Mouse (Mus musculus) liver, embryonic 12.5 days (tissue): ENCODE measurements around the gene Ganc. TPM values are rescaled to one million over a fixed set of nuclear protein-coding genes. Genes with fewer than 3 reads are reported as not detected.

Source experiments
- ATAC-seq: fragments of 200-750 bp; cut with Nextera tagmentation; 2 replicates; pipeline ENCODE4 v1.8.0; 2017; ENCODE audit warnings: moderate number of reproducible peaks, mild to moderate bottlenecking, moderate library complexity
- H3K27ac ChIP-seq: fragments of 300-500 bp; sonication (generic); 2 replicates; pipeline ENCODE4 v1.5.1; 2016; ENCODE audit warnings: mild to moderate bottlenecking
- H3K27me3 ChIP-seq: fragments of 300-500 bp; sonication (generic); replicated peaks from 2 replicates; pipeline ENCODE4 v1.6.1; 2016; ENCODE audit warnings: mild to moderate bottlenecking, moderate library complexity
- H3K36me3 ChIP-seq: fragments of 300-500 bp; sonication (generic); 2 replicates; pipeline ENCODE4 v1.6.1; 2016; ENCODE audit warnings: mild to moderate bottlenecking, moderate library complexity
- H3K4me1 ChIP-seq: fragments of 300-500 bp; sonication (generic); 2 replicates; pipeline ENCODE4 v1.6.1; 2016
- H3K4me2 ChIP-seq: fragments of 300-500 bp; sonication (generic); 2 replicates; pipeline ENCODE4 v1.6.1; 2016; ENCODE audit warnings: mild to moderate bottlenecking, moderate library complexity
- H3K4me3 ChIP-seq: fragments of 300-500 bp; sonication (generic); 2 replicates; pipeline ENCODE4 v1.5.1; 2016; ENCODE audit warnings: mild to moderate bottlenecking, moderate library complexity
- H3K9ac ChIP-seq: fragments of 300-500 bp; sonication (generic); 2 replicates; pipeline ENCODE4 v1.6.1; 2016; ENCODE audit warnings: mild to moderate bottlenecking, moderate library complexity
- H3K9me3 ChIP-seq: fragments of 300-500 bp; sonication (generic); replicated peaks from 2 replicates; pipeline ENCODE4 v1.6.1; 2016; ENCODE audit warnings: mild to moderate bottlenecking, moderate library complexity
- WGBS: fragments of 180-500 bp; shearing (Covaris S2); methylation state at CpG from one replicate; pipeline ENCODE4 v1.1.7; 2016; ENCODE audit not compliant: insufficient replicate concordance; 5-methylcytosine and 5-hydroxymethylcytosine counted together
- polyA plus RNA-seq: library from polyadenylated mRNA; unstranded; fragments of >200 nt; fragmentation: Nextera tagmentation; extraction: Ambion mirVana; gene quantifications from 2 replicates; pipeline ENCODE4 v1.2.1, GENCODE M21; 2016

The Ganc gene
- polyA plus RNA-seq, 1 experiment from 2014 or later: 5.0 TPM

DNA sequence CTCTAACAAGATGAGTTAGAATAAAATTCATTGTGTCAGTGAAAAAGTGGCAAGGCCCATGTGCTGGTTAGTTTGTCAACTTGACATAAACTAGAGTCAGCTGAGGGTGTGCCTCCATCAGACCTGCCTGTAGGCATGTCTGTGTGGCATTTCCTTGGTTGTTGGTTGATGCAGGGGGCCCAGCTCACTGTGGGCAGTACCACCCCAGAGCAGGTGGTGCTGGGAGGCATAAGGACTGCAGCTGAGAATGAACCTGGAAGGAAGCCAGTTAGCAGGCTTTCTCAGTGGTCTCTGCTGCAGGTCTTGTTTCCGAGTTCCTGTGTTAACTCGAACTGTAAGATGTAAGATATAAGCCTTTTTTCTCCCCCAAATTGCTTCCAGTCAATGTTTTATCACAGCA lies 51.3 kb downstream of the Ganc start:
- Histone ChIP-seq H3K4me1 (no peaks in the 10 kb centered on the region), H3K9me3 (no peaks in the 10 kb centered on the region), H3K9ac (no peak overlapping the region), H3K27me3 (no peaks in the 10 kb centered on the region), H3K4me2 (no peak overlapping the region), H3K4me3 (no peak overlapping the region), H3K27ac (no peak overlapping the region), H3K36me3 (no peaks in the 10 kb centered on the region)
- ATAC-seq: no peak
- 46% methylated on average over 2 of the region's 2 CpGs for WGBS

DNA sequence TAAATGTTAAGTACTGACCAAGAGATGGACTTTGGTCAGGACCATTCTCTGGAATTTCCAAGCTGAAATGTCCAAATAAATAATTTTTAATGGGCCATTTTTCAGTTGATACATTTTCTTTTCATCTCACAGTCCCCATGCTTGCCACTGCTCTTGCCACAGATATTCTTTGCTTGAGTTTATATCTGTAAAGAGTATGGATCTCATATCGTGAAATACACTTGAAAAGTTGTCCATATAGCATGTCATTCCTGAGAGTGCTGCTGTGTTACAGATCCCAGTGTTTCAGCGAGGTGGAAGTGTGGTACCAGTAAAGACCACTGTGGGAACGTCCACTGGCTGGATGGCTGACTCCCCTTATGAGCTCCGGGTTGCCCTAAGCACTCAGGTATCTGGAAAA lies 52.0 kb downstream of the Ganc start, which contains the start of gene Capn3:
TSS of gene Capn3 (plus strand) at position 301 of the 400 bp plus-strand sequence.
- Histone ChIP-seq H3K27me3 (no peaks in the 10 kb centered on the region), H3K9ac (no peak within 1 kb of the TSS), H3K4me1 (no peaks in the 10 kb centered on the region), H3K27ac (no peak within 1 kb of the TSS), H3K36me3 (no peaks in the 10 kb centered on the region), H3K4me3 (no peak within 1 kb of the TSS), H3K9me3 (no peaks in the 10 kb centered on the region), H3K4me2 (no peak within 1 kb of the TSS)
- no peak for ATAC-seq
- 59% methylated on average over 4 of the region's 4 CpGs for WGBS

DNA sequence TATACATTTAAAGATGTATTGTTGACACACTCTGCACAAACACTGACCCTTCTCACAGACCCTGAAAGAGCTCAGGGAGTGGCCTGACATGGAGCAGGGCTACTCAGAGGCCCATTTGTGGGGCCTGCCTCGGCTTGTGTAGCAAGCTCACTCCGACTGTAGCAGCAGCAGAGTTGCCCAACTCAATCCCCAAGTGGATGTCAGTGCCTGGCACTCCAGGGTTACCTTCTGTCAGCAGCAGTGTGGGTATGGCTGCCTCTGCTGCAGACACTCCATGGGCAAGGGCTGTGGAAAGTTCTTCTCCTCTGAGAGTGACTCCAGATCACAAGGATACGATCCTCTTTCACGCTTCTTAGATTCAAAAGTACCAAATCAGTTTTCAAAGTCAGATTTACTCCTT lies 56.5 kb downstream of the Ganc start:
- Histone ChIP-seq H3K4me2 (no peak overlapping the region), H3K36me3 (no peaks in the 10 kb centered on the region), H3K27me3 (no peaks in the 10 kb centered on the region), H3K9me3 (no peaks in the 10 kb centered on the region), H3K27ac (no peak overlapping the region), H3K9ac (no peak overlapping the region), H3K4me1 (peaks cover 2% of the 10 kb centered on the region; the same call in 1 of the 2 replicates), H3K4me3 (no peak overlapping the region)
- ATAC-seq: no peak
- WGBS: 77% methylated on average over 4 of the region's 4 CpGs

DNA sequence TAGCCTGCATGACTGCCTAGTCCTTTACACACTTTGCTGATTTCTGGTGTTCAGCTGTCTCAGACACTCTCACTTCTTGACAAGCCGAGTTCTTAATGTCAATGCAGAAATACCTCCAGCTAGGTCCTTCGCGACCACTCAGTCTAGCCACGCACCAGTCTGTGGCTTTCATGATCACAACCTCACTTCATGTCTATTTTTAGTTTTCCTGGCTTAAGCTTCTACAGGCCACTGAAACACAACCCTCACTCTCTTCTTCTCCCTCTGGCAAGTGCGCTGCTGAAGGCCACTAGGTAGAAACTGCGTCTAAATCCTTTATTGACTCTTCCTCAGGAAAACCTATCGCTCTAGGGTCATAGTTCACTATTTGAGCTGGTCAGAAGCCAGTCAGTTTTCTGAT lies 59.6 kb downstream of the Ganc start:
- no peak for ATAC-seq
- Histone ChIP-seq H3K27ac (no peak overlapping the region), H3K9me3 (no peaks in the 10 kb centered on the region), H3K9ac (no peak overlapping the region), H3K4me2 (no peak overlapping the region), H3K27me3 (no peaks in the 10 kb centered on the region), H3K4me3 (no peak overlapping the region), H3K4me1 (peaks cover 5% of the 10 kb centered on the region; the same call in 1 of the 2 replicates), H3K36me3 (no peaks in the 10 kb centered on the region)
- 43% methylated on average over 7 of the region's 7 CpGs for WGBS

DNA sequence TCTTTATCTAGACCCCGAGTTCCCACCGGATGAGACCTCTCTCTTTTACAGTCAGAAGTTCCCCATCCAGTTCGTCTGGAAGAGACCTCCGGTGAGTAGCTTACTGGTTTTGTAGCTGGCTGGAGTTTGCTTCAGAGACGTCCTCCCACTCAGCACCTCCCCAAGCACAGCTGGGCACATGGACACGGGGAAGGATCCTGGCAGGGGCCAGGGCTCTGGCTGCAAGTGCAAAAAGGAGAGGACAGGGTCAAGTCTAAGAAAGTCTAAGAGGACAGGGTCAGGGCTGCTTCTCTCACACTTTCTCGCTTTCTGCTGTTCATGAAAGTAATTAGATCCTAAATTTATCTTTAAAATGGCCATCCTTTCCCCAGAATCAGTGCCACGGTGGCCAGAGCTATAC lies 60.4 kb downstream of the Ganc start:
- no peak for ATAC-seq
- Histone ChIP-seq H3K36me3 (no peaks in the 10 kb centered on the region), H3K4me1 (peaks cover 5% of the 10 kb centered on the region; the same call in 1 of the 2 replicates), H3K9ac (no peak overlapping the region), H3K27me3 (no peaks in the 10 kb centered on the region), H3K9me3 (no peaks in the 10 kb centered on the region), H3K27ac (no peak overlapping the region), H3K4me3 (no peak overlapping the region), H3K4me2 (no peak overlapping the region)
- WGBS: 53% methylated on average over 8 of the region's 8 CpGs

DNA sequence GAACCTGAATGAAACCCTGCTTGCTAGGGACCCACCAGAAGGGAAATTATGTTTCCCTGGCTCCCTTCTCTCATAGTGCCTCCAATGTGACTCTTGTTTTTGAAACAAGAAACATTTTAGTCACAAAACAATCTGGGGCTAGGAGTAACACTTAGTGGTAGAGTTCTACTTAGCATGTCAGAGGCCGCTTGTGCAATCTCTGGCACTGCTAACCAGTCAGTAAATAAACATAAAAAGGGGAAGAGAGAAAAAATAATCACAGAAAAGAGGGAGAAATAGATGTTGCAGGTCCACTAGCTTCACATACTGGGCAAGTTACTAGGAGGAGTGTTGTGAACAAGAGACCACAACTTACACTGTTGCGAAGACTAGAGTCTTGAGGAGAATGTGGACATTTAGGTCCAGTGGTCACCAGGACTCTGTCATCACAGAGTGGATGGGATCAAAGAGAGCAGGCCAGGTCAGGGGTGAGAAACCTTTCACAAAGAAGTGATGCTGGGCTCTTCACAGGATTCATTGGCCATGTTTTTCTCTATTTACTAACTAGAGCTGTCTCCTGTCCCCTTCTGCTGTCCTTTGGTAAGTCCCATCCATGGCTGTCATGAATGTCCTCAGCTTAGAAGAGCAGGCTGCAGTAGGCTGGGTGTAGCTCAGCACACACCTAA lies 61.2 kb downstream of the Ganc start:
- 0 out of 2 replicates have a peak, but pooled peaks have one; percentile 24 for ATAC-seq
- WGBS: 84% methylated on average over 2 of the region's 2 CpGs

DNA sequence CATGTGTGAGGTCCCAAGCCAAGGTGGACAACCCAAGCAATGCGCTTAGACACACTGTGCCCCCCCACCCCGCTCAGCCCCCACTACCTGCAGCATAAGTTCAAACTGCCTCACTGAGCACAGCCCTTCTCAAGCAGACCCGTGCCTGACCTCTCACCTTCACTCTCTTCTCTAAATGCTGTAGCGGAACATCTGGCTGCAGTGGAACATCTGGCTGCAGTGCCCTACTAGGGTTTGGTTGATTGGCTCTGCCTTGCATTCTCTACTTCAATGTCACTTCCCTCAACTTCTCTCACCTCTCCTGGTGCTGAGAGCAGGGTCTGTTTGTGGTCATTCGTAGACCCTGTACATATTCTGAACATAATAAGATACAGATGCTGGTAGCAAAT lies 61.7 kb downstream of the Ganc start:
- no peak overlapping the region for H3K4me2 ChIP-seq
- H3K4me3 ChIP-seq: no peak overlapping the region
- H3K27ac ChIP-seq: no peak overlapping the region
- WGBS: 69% methylated on average over 5 of the region's 5 CpGs
- ATAC-seq: no peak
- no peaks in the 10 kb centered on the region for H3K27me3 ChIP-seq
- H3K9ac ChIP-seq: no peak overlapping the region
- H3K36me3 ChIP-seq: no peaks in the 10 kb centered on the region
- H3K9me3 ChIP-seq: no peaks in the 10 kb centered on the region
- H3K4me1 ChIP-seq: peaks cover 5% of the 10 kb centered on the region; the same call in 1 of the 2 replicates

More for the DNA sequence above, 61.2 kb downstream of the Ganc start:
- Histone ChIP-seq H3K4me2 (no peak overlapping the region), H3K9ac (no peak overlapping the region), H3K36me3 (no peaks in the 10 kb centered on the region), H3K27me3 (no peaks in the 10 kb centered on the region), H3K9me3 (no peaks in the 10 kb centered on the region), H3K4me1 (peaks cover 5% of the 10 kb centered on the region; the same call in 1 of the 2 replicates), H3K27ac (no peak overlapping the region), H3K4me3 (no peak overlapping the region)

DNA sequence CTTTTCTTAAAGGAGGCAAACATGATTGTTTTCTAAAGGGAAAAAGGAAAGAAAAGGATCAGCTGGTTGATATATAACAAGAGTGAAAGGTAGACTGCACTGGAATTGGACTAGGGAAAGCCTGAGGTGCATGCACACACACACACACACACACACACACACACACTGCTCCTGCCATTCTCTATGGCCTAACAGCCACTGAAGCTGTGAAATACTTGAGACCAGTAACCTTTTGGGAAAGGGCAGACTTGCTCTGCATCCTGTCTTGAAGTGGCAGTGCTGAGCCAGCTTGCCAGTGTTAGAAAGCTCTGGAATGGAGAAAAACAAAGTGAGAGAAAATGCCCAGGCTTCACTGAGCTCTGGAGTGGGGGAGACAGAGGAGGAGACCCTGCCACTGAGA lies 64.3 kb downstream of the Ganc start:
- no peaks in the 10 kb centered on the region for H3K9me3 ChIP-seq
- no peak overlapping the region for H3K9ac ChIP-seq
- peaks cover 5% of the 10 kb centered on the region; the same call in 1 of the 2 replicates for H3K4me1 ChIP-seq
- no peak overlapping the region for H3K4me3 ChIP-seq
- H3K27ac ChIP-seq: no peak overlapping the region
- no peak overlapping the region for H3K4me2 ChIP-seq
- H3K27me3 ChIP-seq: no peaks in the 10 kb centered on the region
- ATAC-seq: no peak
- no peaks in the 10 kb centered on the region for H3K36me3 ChIP-seq

DNA sequence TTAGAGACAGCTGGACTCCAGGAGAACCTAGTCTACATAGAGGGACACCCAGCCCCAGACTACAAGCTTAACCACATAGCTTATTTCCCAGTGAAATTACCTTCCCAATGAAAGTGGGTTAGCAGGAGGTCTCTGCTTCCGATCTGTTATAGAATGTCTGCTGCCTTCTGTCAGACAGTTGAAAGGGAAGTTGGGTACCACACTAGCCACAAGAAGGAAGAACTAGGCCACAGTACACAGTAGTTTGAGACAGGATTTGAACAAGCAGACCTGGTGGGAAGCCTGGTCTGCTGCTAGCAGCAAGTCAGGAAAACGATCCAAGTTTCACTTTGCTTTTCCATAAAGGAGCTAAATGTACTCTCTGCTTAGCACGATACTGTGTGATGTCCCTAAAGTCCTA lies 65.5 kb downstream of the Ganc start:
- no peaks in the 10 kb centered on the region for H3K27me3 ChIP-seq
- no peaks in the 10 kb centered on the region for H3K36me3 ChIP-seq
- WGBS: 45% methylated on average over 3 of the region's 3 CpGs
- H3K4me1 ChIP-seq: peaks cover 5% of the 10 kb centered on the region; the same call in 1 of the 2 replicates
- no peaks in the 10 kb centered on the region for H3K9me3 ChIP-seq
- no peak for ATAC-seq
- no peak overlapping the region for H3K9ac ChIP-seq
- no peak overlapping the region for H3K4me3 ChIP-seq
- no peak overlapping the region for H3K4me2 ChIP-seq
- no peak overlapping the region for H3K27ac ChIP-seq

DNA sequence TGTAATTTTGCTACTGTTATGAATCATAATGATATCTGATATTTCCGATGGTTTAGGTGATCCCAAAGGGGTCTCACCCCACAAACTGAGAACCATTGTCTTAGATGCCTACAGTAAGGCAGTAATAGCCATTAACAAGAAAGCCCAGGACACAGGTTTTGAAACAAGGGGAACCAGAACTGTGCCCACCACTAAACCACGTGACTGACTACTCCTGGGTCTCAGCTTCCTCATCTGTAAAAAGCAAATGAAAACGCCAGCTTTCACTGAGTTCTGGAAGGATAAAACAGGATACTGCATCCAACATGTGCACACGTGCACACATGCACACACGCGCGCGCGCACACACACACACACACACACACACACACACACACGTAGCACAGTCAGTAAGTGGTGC lies 66.0 kb downstream of the Ganc start:
- no peak overlapping the region for H3K4me2 ChIP-seq
- no peak for ATAC-seq
- H3K9ac ChIP-seq: no peak overlapping the region
- H3K9me3 ChIP-seq: no peaks in the 10 kb centered on the region
- WGBS: 67% methylated on average over 10 of the region's 10 CpGs
- no peaks in the 10 kb centered on the region for H3K36me3 ChIP-seq
- H3K27ac ChIP-seq: no peak overlapping the region
- H3K27me3 ChIP-seq: no peaks in the 10 kb centered on the region
- H3K4me3 ChIP-seq: no peak overlapping the region
- H3K4me1 ChIP-seq: peaks cover 5% of the 10 kb centered on the region; the same call in 1 of the 2 replicates

DNA sequence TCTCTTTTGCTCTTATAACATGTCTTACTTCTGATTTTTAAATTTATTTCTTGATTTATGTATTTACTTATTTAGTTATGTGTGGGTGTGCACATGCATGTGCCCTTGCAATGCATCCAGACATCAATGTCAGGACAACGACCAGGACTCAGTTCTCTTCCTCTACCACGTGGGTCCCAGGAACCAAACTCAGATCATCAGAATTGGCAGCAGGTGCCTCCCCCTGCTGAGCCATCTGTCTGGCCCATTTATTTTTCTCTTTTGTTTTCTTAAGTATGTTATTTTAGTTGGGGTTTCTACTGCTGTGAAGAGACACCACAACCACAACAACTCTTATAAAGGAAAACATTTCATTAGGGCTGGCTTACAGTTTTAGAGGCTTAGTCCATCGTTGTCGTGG lies 67.2 kb downstream of the Ganc start:
- Histone ChIP-seq H3K4me3 (no peak overlapping the region), H3K9ac (no peak overlapping the region), H3K27me3 (no peaks in the 10 kb centered on the region), H3K4me2 (no peak overlapping the region), H3K4me1 (peaks cover 3% of the 10 kb centered on the region; the same call in 1 of the 2 replicates), H3K36me3 (no peaks in the 10 kb centered on the region), H3K9me3 (no peaks in the 10 kb centered on the region), H3K27ac (no peak overlapping the region)
- WGBS: 61% methylated on average over 4 of the region's 4 CpGs
- no peak for ATAC-seq

DNA sequence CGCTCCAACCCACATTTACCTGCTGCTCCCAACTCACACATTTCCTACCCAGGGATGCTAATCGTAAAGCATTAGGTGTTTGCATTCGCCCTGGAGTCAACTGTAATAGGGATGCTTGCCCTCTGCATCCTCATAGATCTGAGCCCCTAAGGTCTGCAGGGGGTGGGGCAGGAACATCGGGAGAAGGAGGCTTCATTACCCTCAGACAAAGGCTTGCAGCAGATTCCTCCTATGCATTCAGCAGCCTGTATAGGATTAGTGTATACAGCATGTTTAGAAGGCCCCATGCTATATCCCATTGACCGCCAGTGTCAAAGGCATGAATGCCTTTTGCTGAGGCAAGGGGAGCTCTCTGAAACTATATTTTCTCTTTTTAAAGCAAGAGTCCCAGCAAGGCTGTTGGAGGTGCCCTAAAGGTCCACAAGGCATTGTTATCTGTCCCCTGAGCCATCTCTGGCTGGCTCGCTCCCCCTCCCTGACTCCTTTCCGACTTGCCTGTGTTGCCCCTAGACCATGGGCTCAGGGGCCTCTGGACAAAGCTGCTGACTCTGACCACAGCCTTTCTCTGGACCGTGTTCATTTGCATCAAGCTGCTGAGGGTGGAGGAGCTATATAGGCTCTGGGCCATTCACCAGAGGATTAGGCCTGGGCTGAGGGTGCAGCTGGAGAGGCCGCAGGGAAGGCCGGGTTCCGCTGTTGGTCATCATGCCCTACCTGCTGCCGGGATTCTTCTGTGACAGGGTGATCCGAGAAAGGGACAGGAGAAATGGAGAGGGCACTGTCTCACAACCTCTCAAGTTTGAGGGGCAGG lies 72.8 kb downstream of the Ganc start:
- no peak for ATAC-seq
- Histone ChIP-seq H3K27ac (no peak overlapping the region), H3K27me3 (no peaks in the 10 kb centered on the region), H3K4me1 (no peaks in the 10 kb centered on the region), H3K9ac (no peak overlapping the region), H3K36me3 (no peaks in the 10 kb centered on the region), H3K9me3 (no peaks in the 10 kb centered on the region), H3K4me3 (no peak overlapping the region), H3K4me2 (no peak overlapping the region)
- 69% methylated on average over 13 of the region's 13 CpGs for WGBS
